Mouse (Mus musculus) spleen, postnatal 0 days (tissue): Measurements from ENCODE around the gene Lman2l. TPM values are rescaled to one million over a fixed set of nuclear protein-coding genes. Genes with fewer than 3 reads are reported as not detected.

Experiments used
- polyA plus RNA-seq: library from polyadenylated mRNA; unstranded; fragments of >200 nt; fragmentation: Nextera tagmentation; extraction: Ambion mirVana; gene quantifications from 2 replicates; pipeline ENCODE4 v1.2.1, GENCODE M21; 2015

The Lman2l gene
- polyA plus RNA-seq = 14.2 and 15.4 TPM in 2 replicates

GRCm38 (mm10) chr1:36444471-36445464 is at the start of gene Lman2l:
TSS of gene Lman2l (minus strand) at chr1:36445271.

GRCm38 (mm10) chr1:36471181-36472105 is 26.4 kb upstream of the Lman2l start, which contains the start of gene Cnnm4:
TSS of gene Cnnm4 (plus strand) at chr1:36471620.

GRCm38 (mm10) chr1:36371934-36372845 is 72.9 kb downstream of the Lman2l start, which contains the start of gene Fer1l5:
TSS of gene Fer1l5 (plus strand) at chr1:36372291.

Other genes with a start within 250 kb of the Lman2l start
- 20.7 and 25.7 TPM in 2 replicates for gene Uggt1, start 200.6 kb downstream of the Lman2l start, polyA plus RNA-seq
- 8.4 and 9.5 TPM in 2 replicates for gene Neurl3, start 170.6 kb downstream of the Lman2l start, polyA plus RNA-seq
- gene Arid5a, start 137.5 kb downstream of the Lman2l start, polyA plus RNA-seq = 8.3 and 10.4 TPM in 2 replicates
- gene Kansl3, start 76.1 kb downstream of the Lman2l start, polyA plus RNA-seq = 15.3 and 16.2 TPM in 2 replicates
- gene Fer1l5, start 73.0 kb downstream of the Lman2l start, polyA plus RNA-seq = 0.10 and 0.16 TPM in 2 replicates
- 4.3 and 6.3 TPM in 2 replicates for gene Cnnm4, start 26.3 kb upstream of the Lman2l start, polyA plus RNA-seq
- 2.0 and 2.8 TPM in 2 replicates for gene Cnnm3, start 66.6 kb upstream of the Lman2l start, polyA plus RNA-seq
- 4.8 and 8.5 TPM in 2 replicates for gene Ankrd23, start 91.6 kb upstream of the Lman2l start, polyA plus RNA-seq
- gene Gm42417, start 94.2 kb upstream of the Lman2l start, polyA plus RNA-seq = 0.32 TPM in 1 of 2 replicates, not detected in the other
- gene Ankrd39, start 102.2 kb upstream of the Lman2l start, polyA plus RNA-seq = 10.7 and 15.7 TPM in 2 replicates
- 3.9 and 5.1 TPM in 2 replicates for gene Sema4c, start 113.1 kb upstream of the Lman2l start, polyA plus RNA-seq
- 0.42 and 0.88 TPM in 2 replicates for gene Fam178b, start 237.9 kb upstream of the Lman2l start, polyA plus RNA-seq
- gene Cox5b, start 246.2 kb upstream of the Lman2l start, polyA plus RNA-seq = 545 and 584 TPM in 2 replicates